Mouse (Mus musculus) ES-E14 (cell line): Measurements from ENCODE around the gene Gtf2ird1.

Experiments used
- CHD2 ChIP-seq: IDR thresholded peaks from 2 replicates; pipeline ENCODE4 v1.6.1; 2014; ENCODE audit warnings: mild to moderate bottlenecking, low read depth, low read length, inconsistent platforms
- MAFK ChIP-seq: IDR thresholded peaks from 2 replicates; pipeline ENCODE4 v1.6.1; 2014; ENCODE audit warnings: mild to moderate bottlenecking, low read depth, low read length, inconsistent platforms; ENCODE audit not compliant: insufficient read depth
- ZC3H11A ChIP-seq: IDR thresholded peaks from 2 replicates; pipeline ENCODE4 v1.6.1; 2012; ENCODE audit warnings: low read depth, mild to moderate bottlenecking, inconsistent platforms, low read length, borderline replicate concordance
- ZNF384 ChIP-seq: IDR thresholded peaks from 2 replicates; pipeline ENCODE4 v1.6.1; 2012; ENCODE audit warnings: low read depth, low read length, inconsistent platforms

DNA sequence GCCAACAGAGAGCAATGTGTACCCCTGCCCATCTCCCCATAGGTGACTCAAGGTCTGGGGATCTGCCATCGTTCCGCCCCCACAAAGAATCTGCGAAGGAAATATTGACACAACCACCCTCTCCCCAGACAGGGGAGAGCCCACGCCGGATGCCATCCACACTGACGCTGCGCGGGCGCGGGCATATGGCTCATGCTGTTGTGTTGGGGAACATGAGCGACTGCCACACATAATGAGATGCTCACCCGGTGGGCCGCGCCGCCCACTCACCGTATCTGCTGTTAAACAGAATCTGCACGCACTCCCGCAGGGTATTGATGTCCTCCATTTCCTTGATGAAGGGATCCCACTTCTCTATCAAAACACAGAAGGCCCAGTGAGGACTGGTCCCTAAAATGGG, 54.7 kb downstream of the Gtf2ird1 start:
- no peak for TF ChIP-seq MAFK
- TF ChIP-seq CHD2 = no peak
- TF ChIP-seq ZNF384 = no peak
- no peak for TF ChIP-seq ZC3H11A
